Mouse (Mus musculus): ENCODE data around the gene Ssc4d. TPM values are rescaled to one million over a fixed set of nuclear protein-coding genes. Genes with fewer than 3 reads are reported as not detected.

Ssc4d gene
- total RNA-seq, 2 experiments from 2014 or later, result 6.0 TPM; not detected in 1

DNA sequence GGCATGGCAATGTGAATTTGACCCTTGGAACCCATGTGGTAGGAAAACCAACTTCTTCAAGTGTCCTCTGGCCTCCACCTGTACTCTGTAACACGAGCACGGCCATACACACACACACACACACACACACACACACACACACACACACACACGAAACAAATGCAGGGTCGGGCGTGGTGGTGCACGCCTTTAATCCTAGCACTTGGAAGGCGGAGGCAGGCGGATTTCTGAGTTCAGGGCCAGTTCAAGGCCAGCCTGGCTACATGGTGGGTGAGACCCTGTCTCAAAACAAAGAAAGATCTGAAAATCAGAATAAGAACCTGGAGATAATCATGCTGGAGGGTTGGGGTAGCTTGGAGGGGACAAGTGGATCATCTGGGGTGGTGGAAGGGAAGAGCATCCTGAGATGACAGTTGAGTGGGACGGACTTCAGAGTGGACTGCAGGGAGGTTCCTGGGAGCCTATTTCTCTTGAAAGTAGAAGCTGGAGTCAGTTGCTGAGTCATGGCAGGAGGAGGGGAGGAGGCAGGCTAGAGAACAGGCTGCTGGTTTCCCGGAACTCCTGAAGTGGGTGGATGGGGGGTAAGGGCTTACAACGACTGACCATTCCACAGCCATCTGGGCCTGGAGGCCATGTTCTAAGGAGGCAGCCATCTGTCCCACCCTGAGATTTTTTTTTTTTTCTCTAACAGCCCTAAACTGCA, 23.5 kb downstream of the Ssc4d start:
- peak; percentile 88 for ATAC-seq (replicated peaks; ENCODE audit: low FRiP score, poor library complexity, severe bottlenecking)

DNA sequence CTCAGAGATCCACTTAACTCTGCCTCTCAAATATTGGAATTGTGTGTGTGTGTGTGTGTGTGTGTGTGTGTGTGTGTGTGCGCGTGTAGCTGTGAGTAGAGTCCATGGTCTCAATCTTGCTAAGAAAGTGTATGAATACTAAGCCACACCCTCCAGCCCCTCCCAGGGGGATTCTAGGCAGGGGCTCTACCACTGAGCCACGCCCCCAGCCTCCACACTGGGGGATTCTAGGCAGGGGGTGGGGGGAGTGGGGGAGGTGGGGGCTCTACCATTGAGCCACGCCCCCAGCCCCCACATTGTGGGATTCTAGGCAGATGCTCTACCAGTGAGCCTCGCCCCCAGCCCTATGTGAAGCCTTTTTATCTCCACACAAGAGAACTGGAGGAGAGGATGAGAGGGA, 27.7 kb downstream of the Ssc4d start:
- no peak for ATAC-seq (replicated peaks; ENCODE audit: low FRiP score, poor library complexity, severe bottlenecking)

DNA sequence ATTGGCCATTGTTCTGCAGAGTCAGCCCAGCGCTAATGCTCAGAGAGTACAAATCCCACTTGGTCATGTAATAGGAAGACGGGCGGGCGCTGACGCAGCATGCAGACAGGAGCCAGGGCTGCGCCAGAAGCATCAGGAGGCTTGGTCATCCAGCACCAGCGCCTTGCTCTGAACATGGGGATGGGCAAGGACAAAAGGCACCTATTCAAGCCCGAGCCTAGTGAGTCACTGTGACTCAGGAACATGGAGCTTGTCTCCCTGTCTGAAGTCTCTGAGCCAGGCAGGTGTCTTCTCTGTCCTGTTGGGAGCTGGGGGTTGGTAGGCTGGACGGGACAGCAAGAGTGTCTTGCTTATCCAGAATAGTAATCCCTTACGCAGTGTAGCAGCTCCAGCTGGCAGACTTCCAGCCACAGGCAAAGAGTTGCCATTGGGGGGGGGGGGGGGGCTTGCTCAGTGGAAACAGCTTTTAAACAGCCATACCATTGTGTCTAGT, 28.4 kb downstream of the Ssc4d start:
- no peak for ATAC-seq (replicated peaks; ENCODE audit: low FRiP score, poor library complexity, severe bottlenecking)

DNA sequence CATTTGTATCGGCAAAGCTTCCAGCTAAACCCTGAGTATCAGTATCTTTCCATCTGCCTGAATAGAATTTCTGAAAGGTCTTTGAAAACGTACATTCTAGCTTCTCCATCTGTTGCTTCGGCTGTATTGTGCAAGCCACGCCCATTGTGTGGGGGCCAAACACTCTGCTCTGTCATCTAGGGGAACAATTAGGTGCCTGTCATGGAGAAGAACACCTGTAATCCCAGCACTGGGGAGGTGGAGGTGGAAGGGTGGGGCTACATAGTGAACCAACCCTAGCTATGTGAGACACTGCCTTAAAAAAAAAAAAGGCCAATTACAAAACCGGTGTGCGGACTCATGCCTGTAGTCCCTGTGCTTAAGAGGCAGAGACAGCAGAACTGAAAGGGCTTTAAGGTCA, 31.6 kb downstream of the Ssc4d start:
- no peak for ATAC-seq (replicated peaks; ENCODE audit: low FRiP score, poor library complexity, severe bottlenecking)

DNA sequence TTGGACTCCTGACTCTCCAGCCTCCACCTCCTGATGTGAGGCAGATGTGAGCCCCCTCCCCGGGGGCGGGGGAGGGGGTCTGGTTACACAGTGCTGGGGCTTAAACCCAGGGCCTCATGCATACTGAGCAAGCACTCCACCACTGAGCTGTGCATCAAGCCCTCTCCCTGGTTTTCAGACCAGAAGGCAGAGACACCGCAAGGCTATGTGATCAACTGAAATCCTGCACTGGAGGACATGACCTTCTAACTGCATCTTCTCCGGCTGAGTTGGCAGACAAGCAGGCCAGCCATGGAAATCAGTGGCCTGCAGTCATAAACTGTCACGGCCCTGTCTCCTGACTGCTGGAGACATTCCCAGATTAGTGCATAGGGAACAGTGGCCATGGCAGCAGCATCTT, 33.7 kb downstream of the Ssc4d start:
- no peak for ATAC-seq (replicated peaks; ENCODE audit: low FRiP score, poor library complexity, severe bottlenecking)

DNA sequence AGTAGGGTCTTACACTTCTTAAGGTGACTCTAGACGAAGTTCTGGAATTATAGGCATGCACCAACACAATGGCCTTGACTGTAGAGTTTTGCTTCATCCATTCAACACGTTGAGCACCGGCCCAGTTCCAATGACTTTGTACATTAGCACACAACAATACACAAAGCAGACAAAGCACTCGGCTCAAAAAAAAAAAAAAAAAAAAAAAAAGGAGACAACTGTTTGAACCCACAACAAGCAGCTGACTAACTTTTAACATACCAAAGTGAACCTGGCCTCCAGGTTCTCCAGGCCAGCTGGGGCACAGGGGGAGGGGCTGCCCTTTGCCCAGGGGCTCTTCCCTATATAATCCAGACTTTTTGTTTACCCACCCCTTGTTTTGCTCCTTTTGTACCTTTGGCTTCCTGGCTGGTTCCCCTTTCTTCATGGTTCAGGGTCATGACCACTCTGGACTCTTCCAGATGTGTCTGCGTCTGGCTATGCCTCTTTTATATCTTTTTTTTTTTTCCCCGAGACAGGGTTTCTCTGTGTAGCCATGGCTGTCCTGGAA, 38.6 kb downstream of the Ssc4d start:
- ATAC-seq (replicated peaks; ENCODE audit: low FRiP score, poor library complexity, severe bottlenecking), result no peak

DNA sequence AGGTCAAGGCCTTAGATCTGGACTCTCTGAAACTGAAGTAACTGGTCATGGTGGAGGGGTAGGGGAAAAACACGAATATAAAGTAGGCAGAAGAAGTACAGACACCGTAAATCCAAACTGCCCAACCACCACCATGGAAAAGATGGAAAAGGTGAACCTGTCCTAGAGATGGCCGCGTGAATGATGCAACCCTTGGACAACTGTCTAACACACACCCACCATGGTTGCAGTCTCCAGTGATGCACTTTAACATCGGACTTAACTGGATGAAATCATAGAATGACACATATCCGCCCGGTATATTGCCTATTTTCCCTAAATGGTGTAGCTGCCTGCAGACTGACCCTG, 39.2 kb downstream of the Ssc4d start:
- no peak for ATAC-seq (replicated peaks; ENCODE audit: low FRiP score, poor library complexity, severe bottlenecking)

DNA sequence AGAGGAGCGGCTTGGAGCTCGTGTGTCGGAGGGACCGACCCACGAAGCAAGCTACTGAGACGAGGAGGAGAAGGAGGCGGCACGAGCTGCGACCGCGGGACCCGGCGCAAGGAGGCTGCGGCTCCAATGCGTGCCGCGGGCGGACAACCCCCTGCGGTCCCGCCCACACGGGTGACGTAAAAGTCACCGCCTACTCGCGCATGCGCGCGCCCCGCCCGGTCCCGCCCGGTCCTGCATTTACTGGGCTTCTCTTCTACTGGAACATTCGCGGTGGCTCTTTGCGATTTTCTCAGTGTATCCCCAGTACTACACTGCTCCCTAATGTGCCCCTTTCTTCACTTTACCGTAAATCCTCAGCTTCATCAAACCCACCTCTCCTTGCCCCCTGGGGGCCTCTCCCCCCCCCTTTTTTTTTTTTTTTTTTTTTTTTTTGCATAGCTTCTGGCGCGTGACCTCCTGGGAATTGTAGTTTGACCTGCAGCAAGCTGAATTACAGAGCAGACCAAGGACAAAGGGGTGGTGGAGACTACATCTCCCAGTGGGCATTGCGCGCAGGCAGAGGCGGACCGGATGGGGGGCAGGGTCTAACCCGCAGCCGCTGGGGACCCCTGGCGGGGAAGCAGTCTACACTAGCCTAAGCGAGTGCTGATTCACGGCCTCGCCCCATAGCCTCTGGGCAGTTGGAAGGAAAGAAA, 39.7 kb downstream of the Ssc4d start, which contains the start of gene Ywhag:
TSS of gene Ywhag (minus strand) at position 136 of the 695 bp plus-strand sequence.
- ATAC-seq (replicated peaks; ENCODE audit: low FRiP score, poor library complexity, severe bottlenecking), result peak; percentile 88

DNA sequence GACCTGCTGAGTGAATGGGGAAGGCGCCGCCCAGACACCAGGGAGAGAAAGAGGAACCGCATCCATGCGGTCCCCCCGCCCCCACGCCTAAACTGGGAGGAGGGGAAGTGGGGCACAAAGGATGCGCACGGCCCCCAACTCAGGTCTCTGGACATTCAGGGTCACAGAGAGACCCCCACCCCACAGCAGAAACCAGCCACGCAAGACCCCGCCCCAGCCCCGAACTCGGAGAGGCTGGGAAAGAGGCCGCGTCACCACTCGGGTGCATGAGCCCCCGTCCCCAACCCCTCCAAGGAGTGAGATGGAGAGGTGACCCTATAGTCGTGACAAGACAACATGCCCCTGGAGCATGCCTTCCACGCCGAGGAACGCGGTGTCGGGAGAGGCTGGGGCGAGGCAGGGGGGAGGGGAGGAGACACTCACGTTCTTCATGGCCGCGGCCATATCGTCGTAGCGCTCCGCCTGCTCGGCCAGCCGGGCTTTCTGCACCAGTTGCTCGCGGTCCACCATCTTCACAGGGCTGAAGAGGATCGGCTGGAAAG, 40.4 kb downstream of the Ssc4d start:
- ATAC-seq (replicated peaks; ENCODE audit: low FRiP score, poor library complexity, severe bottlenecking), result peak; percentile 78

DNA sequence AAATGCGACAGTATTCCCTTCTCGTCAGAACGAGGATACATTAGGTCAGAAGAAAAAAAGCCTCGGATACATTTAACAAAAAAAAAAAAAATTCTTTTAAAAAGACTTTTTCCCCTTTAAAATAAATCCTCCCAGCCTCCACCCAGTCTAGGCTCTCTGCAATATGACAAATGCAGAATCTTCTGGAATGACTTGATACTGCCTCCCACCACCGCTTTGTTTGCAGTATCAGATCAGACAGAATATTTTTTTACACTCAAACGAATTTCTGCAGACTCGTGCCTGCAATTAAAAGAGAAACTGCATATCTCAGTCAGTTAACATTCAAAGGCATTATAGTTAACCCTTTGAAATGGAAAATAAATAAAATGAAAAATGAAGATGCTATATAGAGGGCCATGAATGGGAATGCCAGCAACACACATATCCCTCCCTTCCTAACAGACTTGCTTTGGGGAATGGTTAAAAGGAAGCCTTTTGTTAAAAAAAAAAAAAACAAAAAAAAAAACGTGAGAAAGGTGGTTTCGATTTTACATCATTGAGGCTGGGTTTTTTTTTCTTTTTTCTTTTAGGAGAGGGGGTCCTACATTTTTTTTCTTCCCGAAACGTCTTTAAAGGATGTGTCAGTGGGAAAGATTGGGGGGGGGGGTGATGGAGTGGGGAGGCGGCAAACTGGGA, 41.0 kb downstream of the Ssc4d start:
- no peak for ATAC-seq (replicated peaks; ENCODE audit: low FRiP score, poor library complexity, severe bottlenecking)

DNA sequence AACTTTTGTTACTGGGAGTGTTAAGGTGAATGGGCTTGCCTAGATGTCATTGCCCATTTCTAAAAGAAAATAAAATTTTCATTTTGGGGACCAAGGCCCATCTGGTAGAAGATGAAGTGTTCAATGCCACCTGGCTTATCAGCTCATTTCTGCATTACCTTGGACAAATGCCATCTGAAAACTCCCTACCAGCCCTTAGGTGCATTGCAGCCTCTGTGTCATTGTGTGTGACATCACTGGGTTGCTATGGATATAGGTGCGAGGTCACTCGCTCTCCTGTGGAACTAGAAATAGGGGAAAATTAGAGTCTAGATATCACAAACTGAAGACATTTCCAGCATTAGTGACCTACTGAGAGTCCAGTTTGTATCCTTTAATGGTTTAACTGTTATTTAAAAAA, 42.0 kb downstream of the Ssc4d start:
- ATAC-seq (replicated peaks; ENCODE audit: low FRiP score, poor library complexity, severe bottlenecking), result no peak

DNA sequence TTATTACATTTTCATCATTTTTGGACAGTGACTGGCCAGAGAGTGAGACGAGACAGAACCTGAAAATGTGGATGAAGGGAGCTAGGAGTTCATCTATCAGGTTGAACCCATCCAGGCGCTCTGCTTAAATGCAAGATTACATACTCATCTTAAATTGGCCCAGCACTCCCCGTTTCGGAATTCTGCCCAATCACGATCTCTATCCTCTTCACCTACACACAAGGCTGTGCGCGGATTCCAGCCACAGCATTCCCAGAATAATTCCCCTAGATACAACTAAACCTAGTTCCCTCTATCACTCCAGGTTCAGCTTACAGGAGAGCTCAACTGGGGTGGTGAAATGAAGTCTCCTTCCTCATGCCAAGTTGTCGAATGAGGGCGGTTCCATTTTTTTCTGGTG, 42.8 kb downstream of the Ssc4d start:
- ATAC-seq (replicated peaks; ENCODE audit: low FRiP score, poor library complexity, severe bottlenecking), result no peak

DNA sequence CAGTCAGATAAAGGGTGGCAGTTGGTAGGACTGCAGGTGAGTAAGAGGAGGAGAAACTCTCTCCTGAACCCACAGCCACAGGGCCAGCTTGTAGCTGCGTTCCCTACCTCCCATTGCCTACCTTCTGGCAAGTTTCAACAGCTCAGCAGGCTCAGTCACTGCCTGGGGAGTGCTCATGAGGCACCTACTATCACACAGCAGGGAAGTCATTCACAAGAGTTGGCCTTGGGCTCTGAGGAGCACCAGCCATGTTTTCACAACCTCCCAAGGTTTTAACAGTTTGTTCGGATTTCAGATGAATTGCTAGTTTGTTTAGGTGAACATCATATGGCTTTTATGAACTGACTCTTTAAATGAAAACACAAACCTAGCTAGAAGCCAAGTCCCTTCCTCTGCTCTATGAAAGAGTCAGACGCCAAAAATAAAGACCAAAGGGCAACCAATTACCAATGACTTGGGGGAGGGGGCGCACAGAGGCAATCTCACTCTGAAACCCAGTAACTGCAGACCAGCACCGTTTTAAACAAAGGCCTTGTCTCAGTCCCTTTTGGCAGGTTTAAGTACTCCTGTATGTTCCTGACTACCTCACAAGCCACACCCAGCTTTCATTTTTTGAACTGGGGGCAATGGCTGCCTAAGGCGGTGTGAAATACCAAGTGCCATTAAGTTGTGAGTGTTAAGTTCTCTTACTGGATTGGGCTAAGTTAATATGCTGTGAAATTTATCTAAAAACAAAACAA, 44.5 kb downstream of the Ssc4d start:
- ATAC-seq (replicated peaks; ENCODE audit: low FRiP score, poor library complexity, severe bottlenecking), result no peak

DNA sequence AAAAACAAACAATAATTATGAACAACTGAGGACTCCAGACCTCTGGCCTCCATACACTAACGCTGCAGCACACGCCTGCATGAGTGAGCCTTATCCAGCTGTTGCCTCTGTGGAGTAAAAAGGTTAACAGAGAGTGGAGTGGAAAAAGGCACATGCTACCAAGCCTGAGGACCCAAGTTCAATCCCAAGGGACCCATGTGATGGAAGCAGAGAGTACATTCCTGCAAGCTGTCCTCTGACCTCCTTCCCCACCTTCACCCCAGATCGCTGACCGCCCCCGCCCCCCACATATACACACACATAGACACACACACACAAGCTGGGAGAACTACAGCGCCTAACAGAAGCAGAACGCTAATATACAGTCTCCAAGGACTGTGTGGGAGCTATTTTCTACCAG, 50.4 kb downstream of the Ssc4d start:
- ATAC-seq (replicated peaks; ENCODE audit: low FRiP score, poor library complexity, severe bottlenecking), result no peak

DNA sequence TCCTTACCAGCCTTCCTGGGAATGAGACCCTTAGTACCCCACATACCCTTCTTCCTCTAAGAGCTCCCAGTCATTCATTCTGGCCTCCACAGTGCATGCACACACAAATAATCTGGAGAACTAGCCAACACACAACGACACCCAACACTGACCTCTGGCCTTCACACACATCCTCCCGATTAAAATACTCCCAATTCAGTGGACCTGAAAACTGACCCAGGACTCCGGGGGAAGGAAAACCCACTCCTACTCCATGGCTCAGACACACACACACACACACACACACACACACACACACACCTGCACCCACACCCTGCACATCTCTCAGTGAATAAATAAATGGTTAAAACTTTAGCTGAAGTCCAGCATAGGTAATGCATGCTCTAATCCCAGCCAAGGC, 54.4 kb downstream of the Ssc4d start:
- no peak for ATAC-seq (replicated peaks; ENCODE audit: low FRiP score, poor library complexity, severe bottlenecking)

DNA sequence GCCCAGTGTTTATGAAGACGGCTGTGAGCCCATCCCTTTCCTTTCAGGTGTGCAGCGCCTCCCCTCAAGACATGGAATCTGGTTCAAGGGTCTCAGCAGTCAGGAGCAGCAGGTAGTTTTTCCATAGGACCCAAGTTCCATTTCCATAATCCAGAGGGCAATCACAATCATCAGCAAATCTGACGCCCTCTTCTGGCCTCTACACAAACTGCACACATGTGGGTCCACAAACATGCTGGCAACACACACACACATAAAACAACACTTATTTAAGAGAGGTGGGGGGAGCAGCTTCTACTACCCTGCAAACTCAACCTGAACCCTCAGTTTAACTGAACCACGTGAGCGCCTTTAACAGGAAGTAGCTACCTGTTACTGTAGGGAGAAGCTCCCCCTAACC, 55.7 kb downstream of the Ssc4d start:
- no peak for ATAC-seq (replicated peaks; ENCODE audit: low FRiP score, poor library complexity, severe bottlenecking)

DNA sequence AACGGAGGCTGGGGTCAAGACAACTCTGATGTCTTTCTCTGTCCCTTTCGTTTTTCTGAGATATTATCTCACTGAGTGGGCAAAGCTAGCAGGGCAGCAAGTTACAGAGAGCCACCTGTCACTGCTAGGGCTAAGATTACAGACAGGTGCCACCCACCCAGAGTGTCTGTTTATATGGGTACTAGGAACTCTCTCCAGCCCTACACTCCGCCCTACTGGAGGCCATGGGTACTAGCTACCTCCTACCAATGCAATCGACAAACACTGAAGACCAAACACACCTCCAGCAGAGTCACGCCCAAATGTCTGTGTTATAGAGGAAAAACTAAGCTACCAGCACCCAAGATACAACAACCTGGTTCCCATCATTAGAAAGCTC, 56.3 kb downstream of the Ssc4d start:
- ATAC-seq (replicated peaks; ENCODE audit: low FRiP score, poor library complexity, severe bottlenecking), result no peak

DNA sequence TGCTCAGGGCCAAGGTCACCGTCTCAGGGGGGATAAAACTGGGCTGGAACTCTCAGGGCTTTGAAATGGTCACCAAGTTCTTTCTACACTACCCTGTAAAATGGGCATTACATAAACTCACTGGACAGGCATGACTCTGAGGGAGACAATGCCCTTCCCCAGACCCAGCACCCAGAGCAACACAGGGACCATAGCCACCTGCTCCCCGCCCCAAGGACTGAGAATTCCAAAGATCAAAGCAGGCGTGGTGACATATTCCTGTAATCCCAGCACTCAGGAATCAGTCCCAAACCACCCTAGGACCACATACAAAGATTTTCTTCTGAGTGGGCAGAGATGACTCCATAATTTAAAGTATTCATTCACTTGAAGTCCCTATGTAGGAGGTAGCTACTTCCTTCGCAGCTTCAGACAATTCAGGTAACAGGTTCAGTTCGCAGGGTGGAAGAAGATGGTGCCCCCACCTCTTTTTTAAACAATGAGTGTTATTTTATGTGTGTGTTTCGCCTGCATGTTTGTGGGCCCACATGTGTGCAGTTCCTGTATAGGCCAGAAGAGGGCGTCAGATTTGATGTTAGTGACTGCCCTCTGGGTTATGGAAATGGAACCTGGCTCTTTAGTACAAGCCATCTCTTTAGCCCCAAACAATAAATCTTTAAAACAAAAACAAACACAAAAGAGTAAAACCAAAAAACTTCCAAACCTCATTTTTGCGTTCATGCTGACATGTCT, 56.8 kb downstream of the Ssc4d start:
- no peak for ATAC-seq (replicated peaks; ENCODE audit: low FRiP score, poor library complexity, severe bottlenecking)

DNA sequence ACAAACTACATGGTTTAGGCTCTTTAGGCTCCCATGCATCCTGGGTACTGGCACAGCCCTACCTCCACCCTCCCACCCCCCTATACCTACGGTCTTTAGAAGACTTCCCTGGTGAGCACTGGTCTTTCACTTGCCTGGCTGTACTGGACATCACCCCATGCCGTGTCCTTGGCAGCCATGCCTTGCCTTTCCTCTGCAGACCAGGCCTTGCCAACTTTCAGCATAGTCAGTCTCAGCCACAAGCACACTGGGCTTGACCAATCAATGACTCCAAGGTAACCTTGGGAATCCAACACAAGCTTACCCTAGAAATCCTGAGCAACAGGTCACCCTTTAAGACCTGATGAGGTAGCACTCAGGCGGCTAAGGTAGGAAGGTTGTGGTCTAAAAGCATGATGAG, 57.7 kb downstream of the Ssc4d start:
- no peak for ATAC-seq (replicated peaks; ENCODE audit: low FRiP score, poor library complexity, severe bottlenecking)

Measured in erythroblast, adult 5-6 weeks (primary cell).